Mouse (Mus musculus) heart, embryonic 16.5 days (tissue): ENCODE data around the gene Stam2. TPM values are rescaled to one million over a fixed set of nuclear protein-coding genes. Genes with fewer than 3 reads are reported as not detected.

Experiments
- ATAC-seq: fragments of 200-750 bp; cut with Nextera tagmentation; replicated peaks from 2 replicates; pipeline ENCODE4 v1.8.0; 2017; ENCODE audit warnings: moderate number of reproducible peaks; ENCODE audit not compliant: insufficient read depth, low FRiP score; ENCODE audit errors: extremely low read depth
- H3K27ac ChIP-seq: fragments of 300-500 bp; sonication (generic); 2 replicates; pipeline ENCODE4 v1.5.1; 2014; ENCODE audit warnings: mild to moderate bottlenecking, low read length, control low read depth, moderate library complexity
- H3K27me3 ChIP-seq: fragments of 300-500 bp; sonication (generic); 2 replicates; pipeline ENCODE4 v1.6.1; 2014; ENCODE audit warnings: low read length, mixed read lengths; ENCODE audit not compliant: control insufficient read depth, insufficient read depth
- H3K36me3 ChIP-seq: fragments of 300-500 bp; sonication (generic); 2 replicates; pipeline ENCODE4 v1.6.1; 2014; ENCODE audit not compliant: control insufficient read depth, insufficient read depth
- H3K4me1 ChIP-seq: fragments of 300-500 bp; sonication (generic); 2 replicates; pipeline ENCODE4 v1.6.1; 2014; ENCODE audit warnings: low read length, mixed read lengths; ENCODE audit not compliant: control insufficient read depth, insufficient read depth
- H3K4me2 ChIP-seq: fragments of 300-500 bp; sonication (generic); 2 replicates; pipeline ENCODE4 v1.6.1; 2014; ENCODE audit warnings: low read depth, mild to moderate bottlenecking, control low read depth, low read length
- H3K4me3 ChIP-seq: fragments of 300-500 bp; sonication (generic); 2 replicates; pipeline ENCODE4 v1.5.1; 2014; ENCODE audit warnings: mild to moderate bottlenecking, control low read depth, low read length
- H3K9ac ChIP-seq: fragments of 300-500 bp; sonication (generic); 2 replicates; pipeline ENCODE4 v1.6.1; 2014; ENCODE audit warnings: low read length, control low read depth
- H3K9me3 ChIP-seq: fragments of 300-500 bp; sonication (generic); replicated peaks from 2 replicates; pipeline ENCODE4 v1.6.1; 2016; ENCODE audit warnings: low read length; ENCODE audit not compliant: control insufficient read depth
- WGBS: fragments of 180-500 bp; shearing (Covaris S2); extraction: QIAGEN DNeasy Blood & Tissue Kit; methylation state at CpG from one replicate; pipeline ENCODE4 v1.1.7; 2014; 5-methylcytosine and 5-hydroxymethylcytosine counted together
- polyA plus RNA-seq: library from polyadenylated mRNA; unstranded; fragments of >200 nt; fragmentation: Nextera tagmentation; extraction: Ambion mirVana; gene quantifications from 2 replicates; pipeline ENCODE4 v1.2.1, GENCODE M21; 2015

Stam2 gene
- polyA plus RNA-seq, 1 experiment from 2014 or later, result 27.7 TPM

- Histone ChIP-seq H3K27me3 (no peaks in the 10 kb centered on the region), H3K9ac (no peak overlapping the region), H3K4me3 (peak overlapping the region; percentile 36), H3K9me3 (no peaks in the 10 kb centered on the region), H3K36me3 (no peaks in the 10 kb centered on the region), H3K4me2 (peak overlapping the region; percentile 61), H3K27ac (no peak overlapping the region), H3K4me1 (no peaks in the 10 kb centered on the region)
- no peak for ATAC-seq
- WGBS, result 15% methylated on average over 12 of the region's 12 CpGs
These were observed 21.1 kb upstream of the Stam2 start for GRCm38 (mm10) chr2:52763040-52763736.

GRCm38 (mm10) chr2:52762529-52762928 lies 20.4 kb upstream of the Stam2 start:
- Histone ChIP-seq H3K4me2 (no peak overlapping the region), H3K36me3 (no peaks in the 10 kb centered on the region), H3K27me3 (no peaks in the 10 kb centered on the region), H3K9ac (no peak overlapping the region), H3K27ac (no peak overlapping the region), H3K4me1 (no peaks in the 10 kb centered on the region), H3K9me3 (no peaks in the 10 kb centered on the region), H3K4me3 (no peak overlapping the region)
- WGBS, result 60% methylated on average over 7 of the region's 7 CpGs
- no peak for ATAC-seq

- 19% methylated on average over 10 of the region's 10 CpGs for WGBS
- Histone ChIP-seq H3K9me3 (no peaks in the 10 kb centered on the region), H3K4me1 (no peaks in the 10 kb centered on the region), H3K9ac (no peak overlapping the region; the same call in 1 of the 2 replicates), H3K27ac (no peak overlapping the region), H3K36me3 (no peaks in the 10 kb centered on the region), H3K4me3 (no peak overlapping the region), H3K4me2 (no peak overlapping the region), H3K27me3 (no peaks in the 10 kb centered on the region)
- no peak for ATAC-seq
These were observed 16.5 kb upstream of the Stam2 start for GRCm38 (mm10) chr2:52758627-52759026.

- 21% methylated on average over 3 of the region's 3 CpGs for WGBS
- no peak overlapping the region for H3K4me3 ChIP-seq
- no peak overlapping the region for H3K9ac ChIP-seq
- no peaks in the 10 kb centered on the region for H3K4me1 ChIP-seq
- H3K27ac ChIP-seq, result no peak overlapping the region
- H3K36me3 ChIP-seq, result no peaks in the 10 kb centered on the region
- H3K9me3 ChIP-seq, result no peaks in the 10 kb centered on the region
- H3K27me3 ChIP-seq, result no peaks in the 10 kb centered on the region
- no peak overlapping the region for H3K4me2 ChIP-seq
- ATAC-seq, result no peak
These were observed 14.6 kb upstream of the Stam2 start for GRCm38 (mm10) chr2:52756691-52757090.

- Histone ChIP-seq H3K9me3 (no peaks in the 10 kb centered on the region), H3K27me3 (no peaks in the 10 kb centered on the region), H3K36me3 (no peaks in the 10 kb centered on the region), H3K4me2 (no peak overlapping the region), H3K4me1 (no peaks in the 10 kb centered on the region), H3K4me3 (no peak overlapping the region), H3K27ac (no peak overlapping the region), H3K9ac (no peak overlapping the region)
- no peak for ATAC-seq
- WGBS, result 71% methylated on average over 3 of the region's 3 CpGs
These were observed 11.7 kb upstream of the Stam2 start for GRCm38 (mm10) chr2:52753573-52754317.

- Histone ChIP-seq H3K4me3 (no peak overlapping the region), H3K4me1 (peaks cover 10% of the 10 kb centered on the region; the same call in 1 of the 2 replicates), H3K9me3 (peaks cover 6% of the 10 kb centered on the region), H3K9ac (no peak overlapping the region), H3K4me2 (no peak overlapping the region), H3K36me3 (no peaks in the 10 kb centered on the region), H3K27me3 (no peaks in the 10 kb centered on the region), H3K27ac (no peak overlapping the region)
- no peak for ATAC-seq
These were observed 2.0 kb upstream of the Stam2 start for GRCm38 (mm10) chr2:52744099-52744498.

GRCm38 (mm10) chr2:52741681-52742255 lies 313 bp downstream of the Stam2 start:
- ATAC-seq, result peak; percentile 91
- peak overlapping the region; percentile 72 for H3K4me3 ChIP-seq
- H3K27ac ChIP-seq, result peak overlapping the region; percentile 90
- no peaks in the 10 kb centered on the region for H3K27me3 ChIP-seq
- peak overlapping the region; percentile 85 for H3K9ac ChIP-seq
- peaks cover 3% of the 10 kb centered on the region; the same call in 1 of the 2 replicates for H3K9me3 ChIP-seq
- WGBS, result under 1% methylated on average over 52 of the region's 54 CpGs
- H3K36me3 ChIP-seq, result no peaks in the 10 kb centered on the region
- peaks cover 10% of the 10 kb centered on the region; the same call in 1 of the 2 replicates for H3K4me1 ChIP-seq
- peak overlapping the region; percentile 78 for H3K4me2 ChIP-seq

GRCm38 (mm10) chr2:52740596-52740995 lies 1.5 kb downstream of the Stam2 start:
- Histone ChIP-seq H3K27ac (no peak overlapping the region), H3K27me3 (no peaks in the 10 kb centered on the region), H3K4me2 (no peak overlapping the region), H3K9me3 (no peaks in the 10 kb centered on the region), H3K36me3 (no peaks in the 10 kb centered on the region; the same call in 1 of the 2 replicates), H3K4me3 (no peak overlapping the region), H3K4me1 (peaks cover 10% of the 10 kb centered on the region; the same call in 1 of the 2 replicates), H3K9ac (no peak overlapping the region)
- ATAC-seq, result no peak
- 60% methylated on average over 4 of the region's 4 CpGs for WGBS

- 96% methylated on average over 7 of the region's 7 CpGs for WGBS
- H3K36me3 ChIP-seq, result no peaks in the 10 kb centered on the region; the same call in 1 of the 2 replicates
These were observed 7.6 kb downstream of the Stam2 start for GRCm38 (mm10) chr2:52734504-52734903.

More at GRCm38 (mm10) chr2:52734504-52734903, 7.6 kb downstream of the Stam2 start:
- no peaks in the 10 kb centered on the region; the same call in 1 of the 2 replicates for H3K9me3 ChIP-seq
- ATAC-seq, result no peak
- H3K27ac ChIP-seq, result no peak overlapping the region
- H3K27me3 ChIP-seq, result no peaks in the 10 kb centered on the region
- no peak overlapping the region for H3K4me2 ChIP-seq
- no peak overlapping the region for H3K9ac ChIP-seq
- no peaks in the 10 kb centered on the region for H3K4me1 ChIP-seq
- H3K4me3 ChIP-seq, result no peak overlapping the region
